Mouse (Mus musculus): ENCODE measurements around the gene Tsacc. TPM values are rescaled to one million over a fixed set of nuclear protein-coding genes. Genes with fewer than 3 reads are reported as not detected.
"Not testable (repeated sequence)": the region's sequence is repeated elsewhere in the genome, so short reads cannot be mapped to it uniquely, and the experiment has no call there.

Gene Tsacc
- total RNA-seq, 2 experiments from 2014 or later, result 6.9 to 8.0 TPM

GRCm38 (mm10) chr3:88284815-88285564 lies 11.8 kb downstream of the Tsacc start:
- DNase-seq, result not testable (repeated sequence)

GRCm38 (mm10) chr3:88281141-88281916 lies 15.5 kb downstream of the Tsacc start:
- not testable (repeated sequence) for DNase-seq

- DNase-seq, result no peak
Observed at GRCm38 (mm10) chr3:88280035-88280434, 16.8 kb downstream of the Tsacc start.

- peak; percentile 49 to 56 for DNase-seq
Observed at GRCm38 (mm10) chr3:88276529-88277143, 20.2 kb downstream of the Tsacc start.

GRCm38 (mm10) chr3:88276121-88276520 lies 20.7 kb downstream of the Tsacc start:
- DNase-seq, result no peak

GRCm38 (mm10) chr3:88274002-88274401 lies 22.8 kb downstream of the Tsacc start:
- DNase-seq, result no peak

GRCm38 (mm10) chr3:88271859-88272258 lies 24.9 kb downstream of the Tsacc start:
- DNase-seq, result no peak

- DNase-seq, result not testable (repeated sequence)
Observed at GRCm38 (mm10) chr3:88271298-88271697, 25.5 kb downstream of the Tsacc start.

GRCm38 (mm10) chr3:88268991-88269390 lies 27.8 kb downstream of the Tsacc start:
- no peak for DNase-seq

GRCm38 (mm10) chr3:88268014-88268413 lies 28.8 kb downstream of the Tsacc start:
- DNase-seq, result not testable (repeated sequence)

GRCm38 (mm10) chr3:88262346-88262745 lies 34.5 kb downstream of the Tsacc start:
- no peak for DNase-seq

- no peak for DNase-seq
Observed at GRCm38 (mm10) chr3:88256382-88256781, 40.4 kb downstream of the Tsacc start.

GRCm38 (mm10) chr3:88255950-88256349 lies 40.8 kb downstream of the Tsacc start:
- DNase-seq, result no peak

- DNase-seq, result peak; percentile 80 to 87
Observed at GRCm38 (mm10) chr3:88254268-88254926, 42.4 kb downstream of the Tsacc start, which contains the start of gene Rhbg. Gene Rhbg, minus strand, starts transcription at chr3:88254709.

GRCm38 (mm10) chr3:88252739-88253138 lies 44.1 kb downstream of the Tsacc start:
- no peak for DNase-seq

GRCm38 (mm10) chr3:88248406-88248805 lies 48.4 kb downstream of the Tsacc start:
- DNase-seq, result no peak

GRCm38 (mm10) chr3:88247666-88248065 lies 49.1 kb downstream of the Tsacc start:
- no peak for DNase-seq

- peak; percentile 81 to 90 for DNase-seq
Observed at GRCm38 (mm10) chr3:88245811-88246210, 51.0 kb downstream of the Tsacc start.

- DNase-seq, result peak; percentile 37 to 67
Observed at GRCm38 (mm10) chr3:88244071-88244470, 52.7 kb downstream of the Tsacc start.

- DNase-seq, result peak; percentile 76 to 79
Observed at GRCm38 (mm10) chr3:88242531-88242930, 54.3 kb downstream of the Tsacc start.

- no peak for DNase-seq
Observed at GRCm38 (mm10) chr3:88241045-88241786, 55.6 kb downstream of the Tsacc start.
